Mouse (Mus musculus) spleen, adult 2 months (tissue): Measurements from ENCODE around the gene Shank3.

ENCODE experiments used
- CTCF ChIP-seq: fragments of 200-500 bp; IDR thresholded peaks from 2 replicates; pipeline ENCODE4 v1.5.1; 2011; ENCODE audit warnings: mild to moderate bottlenecking, inconsistent platforms; ENCODE audit not compliant: insufficient read depth, insufficient read length, insufficient replicate concordance; ENCODE audit errors: extremely low read depth
- POLR2A ChIP-seq: fragments of 200-500 bp; IDR thresholded peaks from 2 replicates; pipeline ENCODE4 v1.6.1; 2011; ENCODE audit warnings: low read depth, low read length, inconsistent platforms

DNA sequence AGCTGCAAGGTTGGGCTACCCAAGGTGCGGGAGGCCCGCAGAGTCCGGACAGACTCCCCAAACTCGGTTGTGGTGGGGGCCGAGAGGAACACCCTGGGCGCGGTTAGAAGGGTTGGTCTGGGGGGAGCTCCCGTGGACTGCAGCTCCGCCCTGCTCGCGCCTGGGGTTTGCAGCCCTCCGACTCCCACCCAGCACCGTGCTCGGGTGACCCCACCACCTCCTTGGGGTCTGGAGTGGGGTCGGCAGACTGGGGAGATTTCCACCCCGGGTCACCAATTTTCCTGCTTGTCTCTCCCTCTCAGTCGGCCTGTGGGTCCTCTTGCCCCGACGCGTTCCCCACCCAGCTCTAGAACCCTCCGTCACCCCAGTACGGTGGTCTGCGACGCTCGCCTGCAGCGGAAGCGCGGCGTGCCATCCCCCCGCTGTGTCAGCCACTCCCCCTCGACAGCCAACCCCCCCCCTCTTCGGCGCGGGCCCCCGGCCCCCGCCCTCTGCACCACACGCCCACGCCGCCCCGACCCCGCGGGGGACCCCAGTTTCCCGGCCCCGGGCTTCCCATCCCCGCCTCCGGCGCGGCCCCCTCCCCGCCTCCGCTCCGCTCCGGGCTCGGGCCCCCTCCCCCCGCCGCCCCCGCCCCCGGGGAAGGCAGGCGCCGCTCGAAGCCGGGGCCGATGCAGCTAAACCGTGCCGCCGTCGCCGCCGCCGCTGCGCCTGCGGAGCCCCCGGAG, at the start of gene Shank3:
- TF ChIP-seq POLR2A (no peak), CTCF (no peak)
